Mouse (Mus musculus) erythroblast, embryonic 14.5 days (primary cell): ENCODE data around the gene Mthfd1l.

Experiments
- GATA1 ChIP-seq: IDR thresholded peaks from 2 replicates; pipeline ENCODE4 v1.6.1; 2012; ENCODE audit warnings: low read length, inconsistent platforms, mixed read lengths
- TAL1 ChIP-seq: IDR thresholded peaks from 3 replicates; pipeline ENCODE4 v1.6.1; 2012; ENCODE audit warnings: low read length, inconsistent platforms, mixed read lengths

GRCm38 (mm10) chr10:4038576-4038975 is 65.7 kb downstream of the Mthfd1l start:
- TF ChIP-seq TAL1, result no peak
- TF ChIP-seq GATA1, result no peak
